Mouse (Mus musculus) neural tube, embryonic 14.5 days (tissue): ENCODE results near the gene Smarcd1. TPM values are rescaled to one million over a fixed set of nuclear protein-coding genes. Genes with fewer than 3 reads are reported as not detected.
"Not testable (repeated sequence)": the region's sequence is repeated elsewhere in the genome, so short reads cannot be mapped to it uniquely, and the experiment has no call there.

ENCODE experiments used
- ATAC-seq: fragments of 200-750 bp; cut with Nextera tagmentation; 2 replicates; pipeline ENCODE4 v1.8.0; 2017; ENCODE audit warnings: low read depth, mild to moderate bottlenecking, moderate TSS enrichment, moderate library complexity
- H3K27ac ChIP-seq: fragments of 300-500 bp; sonication (generic); 2 replicates; pipeline ENCODE4 v1.5.1; 2014; ENCODE audit warnings: low read depth, mild to moderate bottlenecking, control low read depth, low read length, moderate library complexity, mixed read lengths
- H3K27me3 ChIP-seq: fragments of 300-500 bp; sonication (generic); 2 replicates; pipeline ENCODE4 v1.6.1; 2014; ENCODE audit warnings: low read length; ENCODE audit not compliant: control insufficient read depth, insufficient read depth
- H3K36me3 ChIP-seq: fragments of 300-500 bp; sonication (generic); 2 replicates; pipeline ENCODE4 v1.6.1; 2014; ENCODE audit warnings: low read length, mixed read lengths; ENCODE audit not compliant: control insufficient read depth, insufficient read depth
- H3K4me1 ChIP-seq: fragments of 300-500 bp; sonication (generic); 2 replicates; pipeline ENCODE4 v1.6.1; 2014; ENCODE audit warnings: low read length; ENCODE audit not compliant: control insufficient read depth, insufficient read depth
- H3K4me2 ChIP-seq: fragments of 300-500 bp; sonication (generic); 2 replicates; pipeline ENCODE4 v1.6.1; 2014; ENCODE audit warnings: mild to moderate bottlenecking, low read depth, low read length, control low read depth
- H3K4me3 ChIP-seq: fragments of 300-500 bp; sonication (generic); 2 replicates; pipeline ENCODE4 v1.5.1; 2014; ENCODE audit warnings: low read depth, low read length, control low read depth, mixed read lengths
- H3K9ac ChIP-seq: fragments of 300-500 bp; sonication (generic); replicated peaks from 2 replicates; pipeline ENCODE4 v1.6.1; 2014; ENCODE audit warnings: low read depth, mild to moderate bottlenecking, control low read depth, low read length, mixed read lengths
- H3K9me3 ChIP-seq: fragments of 300-500 bp; sonication (generic); 2 replicates; pipeline ENCODE4 v1.6.1; 2016; ENCODE audit warnings: low read length; ENCODE audit not compliant: control insufficient read depth
- WGBS: fragments of 180-500 bp; shearing (Covaris S2); extraction: QIAGEN DNeasy Blood & Tissue Kit; methylation state at CpG from one replicate; pipeline ENCODE4 v1.1.7; 2014; 5-methylcytosine and 5-hydroxymethylcytosine counted together
- polyA plus RNA-seq: library from polyadenylated mRNA; unstranded; fragments of >200 nt; fragmentation: Nextera tagmentation; extraction: Ambion mirVana; gene quantifications from 2 replicates; pipeline ENCODE4 v1.2.1, GENCODE M21; 2014

Gene Smarcd1
- polyA plus RNA-seq, 1 experiment from 2014 or later: 110 TPM

DNA sequence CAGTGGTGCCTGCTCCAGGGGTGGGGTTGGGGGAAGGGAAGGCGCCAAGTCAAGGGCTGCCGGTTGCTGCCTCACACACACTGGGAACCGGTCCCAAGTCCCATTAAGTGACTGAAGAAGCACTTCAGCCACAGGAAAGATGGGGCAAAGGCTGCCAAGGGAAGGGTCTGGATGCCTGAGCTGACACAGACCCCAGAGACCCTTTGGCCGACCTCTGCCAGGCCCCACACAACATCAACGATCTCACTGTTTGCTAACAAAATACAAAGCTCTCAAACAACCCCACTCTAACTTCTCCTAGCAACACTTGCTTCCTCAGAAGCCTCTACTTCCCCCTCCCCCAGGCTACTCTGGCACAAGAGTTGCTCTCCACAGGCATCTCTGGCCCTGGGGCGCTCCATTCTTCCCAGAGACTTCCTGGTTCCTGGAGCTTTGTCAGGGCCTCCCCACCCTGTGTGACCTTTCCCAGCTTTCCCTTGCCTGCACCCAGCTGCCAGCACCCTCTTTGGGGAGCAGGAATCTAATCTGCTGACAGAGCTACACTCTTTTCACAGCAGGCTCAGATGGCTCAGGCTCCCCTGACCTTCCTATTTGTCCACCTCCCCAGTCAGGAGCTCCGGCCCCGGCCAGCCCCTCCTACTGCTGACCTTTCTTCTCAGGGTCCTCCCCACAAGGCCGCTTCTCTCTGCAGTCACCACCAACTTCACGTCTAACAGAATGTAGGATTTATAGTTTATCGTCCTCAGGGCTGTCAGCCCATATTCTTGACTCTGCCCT, 21.8 kb downstream of the Smarcd1 start:
- Histone ChIP-seq H3K4me2 (no peak overlapping the region; the same call in 1 of the 2 replicates), H3K9me3 (no peaks in the 10 kb centered on the region), H3K4me1 (peaks cover 13% of the 10 kb centered on the region), H3K27ac (peak overlapping the region; percentile 70), H3K9ac (no peak overlapping the region), H3K36me3 (peaks cover 19% of the 10 kb centered on the region), H3K27me3 (no peaks in the 10 kb centered on the region), H3K4me3 (no peak overlapping the region)
- no peak for ATAC-seq
- WGBS: 18% methylated on average over 11 of the region's 11 CpGs

DNA sequence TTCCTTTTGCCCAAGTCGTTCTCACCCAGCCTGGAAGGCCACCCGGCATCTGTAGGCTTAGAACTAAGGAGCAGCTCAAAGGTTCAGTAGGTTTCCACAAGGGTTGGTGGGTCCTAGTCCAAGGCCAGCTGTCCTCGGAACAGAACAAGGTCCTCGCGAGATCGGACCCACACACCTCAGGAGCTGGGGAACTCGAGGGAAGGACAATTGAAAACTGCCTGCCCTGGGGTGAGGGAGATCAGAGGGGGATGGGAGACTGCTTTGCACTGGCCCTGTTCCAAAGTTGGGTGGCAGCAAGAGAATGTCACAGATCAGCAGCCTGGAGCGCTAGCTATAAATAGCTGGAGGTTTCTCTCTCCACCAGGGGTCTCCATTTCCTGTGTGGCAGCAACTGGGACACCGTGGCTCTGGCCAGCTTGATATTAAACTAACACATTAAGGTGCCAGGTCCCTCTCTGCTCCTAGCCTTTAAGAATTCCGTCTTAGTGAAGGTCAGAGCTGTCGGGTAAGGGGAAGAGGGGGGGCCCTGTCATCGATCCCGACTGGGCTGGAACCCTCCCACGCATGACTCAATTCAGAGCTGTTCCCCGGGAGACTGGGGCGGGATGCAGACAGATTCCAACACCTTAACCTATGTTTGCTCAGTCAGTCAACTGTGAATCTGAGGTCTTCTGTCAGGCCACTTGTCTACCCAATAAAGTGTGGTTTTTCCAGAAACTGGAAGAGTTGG, 22.5 kb downstream of the Smarcd1 start:
- peaks cover 13% of the 10 kb centered on the region for H3K4me1 ChIP-seq
- H3K4me2 ChIP-seq: peak overlapping the region; percentile 56
- H3K9ac ChIP-seq: peak overlapping the region; percentile 37
- peak; percentile 25; the same call in 1 of the 2 replicates for ATAC-seq
- no peaks in the 10 kb centered on the region for H3K27me3 ChIP-seq
- WGBS: 10% methylated on average over 16 of the region's 16 CpGs
- H3K4me3 ChIP-seq: peak overlapping the region; percentile 89
- H3K9me3 ChIP-seq: no peaks in the 10 kb centered on the region
- peak overlapping the region; percentile 70 for H3K27ac ChIP-seq
- peaks cover 24% of the 10 kb centered on the region for H3K36me3 ChIP-seq

DNA sequence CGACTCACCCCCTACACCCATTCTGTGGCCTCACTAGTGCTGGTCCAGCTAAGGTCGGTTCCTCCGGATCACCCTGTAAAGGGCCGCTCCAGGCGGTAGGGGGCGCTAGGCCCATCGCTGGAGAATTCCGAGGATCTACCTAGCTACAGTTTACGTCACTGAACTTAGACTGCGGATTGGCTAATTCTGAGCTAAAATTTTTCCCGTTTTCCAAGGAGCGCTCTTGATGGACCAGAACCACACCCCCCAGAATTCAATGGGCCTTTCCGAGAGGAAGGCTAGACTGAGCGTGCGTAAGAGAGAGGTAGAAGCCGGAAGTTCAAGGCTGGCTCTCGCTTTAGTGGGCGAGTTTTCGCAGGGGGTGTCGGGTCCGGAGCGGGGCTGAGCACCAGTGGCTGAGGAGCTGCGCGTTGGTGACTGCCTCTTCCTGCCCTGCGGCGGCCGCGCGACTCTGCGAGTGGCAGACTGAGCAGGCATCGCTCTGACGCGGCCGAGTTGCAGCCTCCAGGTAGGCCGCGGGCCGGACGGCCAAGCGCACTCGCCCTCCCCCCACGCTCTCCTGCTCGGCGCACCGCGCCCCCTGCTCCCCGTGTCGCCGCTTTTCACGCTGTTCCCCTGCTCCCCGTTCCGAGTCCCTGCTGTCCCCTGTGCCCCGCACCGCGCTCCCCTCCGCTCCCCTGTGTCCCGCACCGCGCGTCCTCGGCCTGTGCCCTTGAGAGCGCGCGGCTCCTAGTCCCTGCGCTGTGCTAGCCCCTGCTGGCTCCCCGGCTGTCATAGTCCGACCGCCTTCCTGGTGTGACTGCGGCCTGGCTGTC, 23.6 kb downstream of the Smarcd1 start, which contains the start of gene Cox14:
TSS of gene Cox14 (plus strand) at position 278 of the 815 bp plus-strand sequence.
- peak within 1 kb of the TSS; percentile 89 for H3K4me3 ChIP-seq
- H3K4me1 ChIP-seq: peaks cover 13% of the 10 kb centered on the region
- under 1% methylated on average over 49 of the region's 68 CpGs for WGBS
- H3K27me3 ChIP-seq: no peaks in the 10 kb centered on the region
- ATAC-seq: peak; percentile 95
- no peaks in the 10 kb centered on the region for H3K9me3 ChIP-seq
- H3K27ac ChIP-seq: peak within 1 kb of the TSS; percentile 89
- H3K36me3 ChIP-seq: peaks cover 21% of the 10 kb centered on the region
- peak within 1 kb of the TSS; percentile 80 for H3K4me2 ChIP-seq
- peak within 1 kb of the TSS; percentile 91 for H3K9ac ChIP-seq

DNA sequence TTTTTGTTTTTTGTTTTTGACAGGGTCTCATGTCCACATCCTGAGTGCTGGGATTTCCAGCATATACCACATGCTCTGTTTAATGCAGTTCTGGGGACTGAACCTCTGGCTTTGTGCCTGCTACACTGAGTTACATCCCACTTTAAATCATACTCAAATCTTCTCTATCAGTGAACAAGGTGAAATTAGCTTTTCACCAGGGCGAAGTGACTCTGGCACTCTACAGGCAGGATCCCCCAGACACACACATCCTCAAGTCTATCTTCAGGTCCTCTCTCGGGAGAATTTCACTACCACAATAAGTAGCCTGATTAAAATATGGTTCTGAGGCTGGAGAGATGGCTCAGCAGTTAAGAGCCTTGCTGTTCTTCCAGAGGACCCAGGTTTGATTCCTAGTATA, 24.6 kb downstream of the Smarcd1 start:
- Histone ChIP-seq H3K4me3 (peak overlapping the region; percentile 89), H3K27ac (no peak overlapping the region), H3K36me3 (peaks cover 15% of the 10 kb centered on the region; the same call in 1 of the 2 replicates), H3K9me3 (no peaks in the 10 kb centered on the region), H3K27me3 (no peaks in the 10 kb centered on the region), H3K9ac (peak overlapping the region; percentile 91), H3K4me1 (peaks cover 13% of the 10 kb centered on the region), H3K4me2 (peak overlapping the region; percentile 80)
- no peak for ATAC-seq
- WGBS: 81% methylated on average over 2 of the region's 2 CpGs

DNA sequence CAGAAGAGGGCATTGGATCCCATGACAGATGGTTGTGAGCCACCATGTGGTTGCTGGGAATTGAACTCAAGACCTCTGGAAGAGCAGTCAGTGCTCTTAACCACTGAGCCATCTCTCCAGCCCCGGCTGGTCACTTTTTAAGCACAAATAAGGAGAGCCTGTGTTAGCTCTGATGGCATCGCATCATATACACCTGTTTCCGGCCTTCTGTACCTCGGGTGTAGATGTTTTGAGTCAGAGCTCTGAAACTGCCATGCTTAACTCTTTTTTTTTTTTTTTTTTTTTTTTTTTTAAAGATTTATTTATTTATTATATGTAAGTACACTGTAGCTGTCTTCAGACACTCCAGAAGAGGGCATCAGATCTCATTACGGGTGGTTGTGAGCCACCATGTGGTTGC, 25.1 kb downstream of the Smarcd1 start:
- H3K27ac ChIP-seq, H3K9ac ChIP-seq, ATAC-seq, H3K27me3 ChIP-seq, H3K4me2 ChIP-seq, H3K4me3 ChIP-seq, H3K9me3 ChIP-seq: not testable (repeated sequence)
- WGBS: 94% methylated on average over 4 of the region's 5 CpGs
- H3K36me3 ChIP-seq: peaks cover 15% of the 10 kb centered on the region; the same call in 1 of the 2 replicates
- H3K4me1 ChIP-seq: peaks cover 13% of the 10 kb centered on the region

DNA sequence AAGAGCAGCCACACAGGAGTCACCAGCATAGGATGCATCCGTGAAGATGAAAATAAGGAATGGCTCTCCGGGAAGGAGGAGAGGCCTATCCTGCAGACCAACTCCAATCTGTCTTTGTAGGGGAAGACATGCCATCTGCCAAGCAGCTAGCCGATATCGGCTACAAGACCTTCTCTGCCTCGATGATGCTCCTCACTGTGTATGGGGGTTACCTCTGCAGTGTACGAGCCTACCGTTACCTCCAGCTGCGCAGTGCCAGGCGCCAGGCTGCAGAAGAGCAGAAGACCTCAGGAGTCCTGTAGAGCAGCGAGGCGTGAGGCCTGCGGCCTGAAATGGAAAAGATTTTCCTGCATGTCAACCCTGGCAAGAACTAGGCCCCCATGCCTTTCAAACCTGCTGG, 25.6 kb downstream of the Smarcd1 start:
- no peak for ATAC-seq
- Histone ChIP-seq H3K27me3 (no peaks in the 10 kb centered on the region), H3K9me3 (no peaks in the 10 kb centered on the region), H3K4me3 (no peak overlapping the region), H3K4me2 (no peak overlapping the region), H3K4me1 (peaks cover 13% of the 10 kb centered on the region), H3K27ac (no peak overlapping the region), H3K9ac (no peak overlapping the region), H3K36me3 (peaks cover 12% of the 10 kb centered on the region; the same call in 1 of the 2 replicates)
- WGBS: 94% methylated on average over 12 of the region's 12 CpGs

DNA sequence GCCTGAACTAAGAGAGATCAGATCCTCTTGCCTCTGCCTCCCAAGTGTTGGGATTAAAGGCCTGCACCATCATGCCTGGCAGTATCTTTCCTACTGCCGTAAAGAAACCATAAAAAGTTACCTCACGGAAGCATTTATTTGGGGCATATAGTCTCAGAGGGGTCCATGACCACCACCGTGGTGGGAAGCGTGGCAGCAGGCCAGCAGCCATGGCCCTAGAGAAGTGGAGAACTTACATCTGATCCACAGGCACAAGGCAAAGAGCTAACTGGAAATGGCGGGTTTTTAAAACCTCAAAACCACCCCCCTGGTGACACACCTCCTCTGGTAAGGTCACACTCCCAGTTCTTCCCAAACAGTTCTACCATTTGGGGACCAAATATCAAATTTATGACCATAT, 26.3 kb downstream of the Smarcd1 start:
- ATAC-seq: no peak
- Histone ChIP-seq H3K27ac (no peak overlapping the region), H3K4me2 (no peak overlapping the region), H3K4me1 (peaks cover 13% of the 10 kb centered on the region), H3K4me3 (no peak overlapping the region), H3K9ac (no peak overlapping the region), H3K27me3 (no peaks in the 10 kb centered on the region), H3K9me3 (no peaks in the 10 kb centered on the region), H3K36me3 (peaks cover 11% of the 10 kb centered on the region; the same call in 1 of the 2 replicates)
- WGBS: 95% methylated on average over 5 of the region's 5 CpGs

DNA sequence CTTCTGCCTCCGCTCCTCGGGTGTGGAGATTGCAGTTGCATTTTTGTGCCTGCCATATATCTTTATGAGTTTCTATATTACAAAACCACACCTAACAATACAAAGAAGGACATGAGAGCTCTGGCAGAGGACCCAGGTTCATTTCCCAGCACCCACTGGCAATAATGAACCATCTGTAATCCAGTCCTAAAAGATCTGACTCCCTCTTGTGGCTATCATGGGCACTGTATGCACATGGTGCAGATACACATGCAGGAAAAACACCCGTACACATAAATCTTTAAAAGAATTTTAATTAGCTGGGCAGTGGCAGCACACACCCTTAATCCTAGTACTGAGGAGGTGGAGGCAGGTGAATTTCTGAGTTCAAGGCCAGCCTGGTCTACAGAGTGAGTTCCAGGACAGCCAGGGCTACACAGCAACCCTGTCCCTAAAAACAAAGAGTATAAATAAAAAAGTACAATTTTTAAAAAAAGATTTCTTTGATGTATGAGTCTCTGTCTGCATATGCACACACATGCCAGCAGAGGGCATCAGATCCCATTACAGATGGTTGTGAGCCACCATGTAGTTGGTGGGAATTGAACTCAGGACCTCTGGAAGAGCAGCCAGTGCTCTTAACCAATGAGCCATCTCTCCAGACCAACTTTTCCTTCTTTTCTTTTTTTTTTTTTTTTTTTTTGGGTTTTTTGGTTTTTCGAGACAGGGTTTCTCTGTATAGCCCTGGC, 27.3 kb downstream of the Smarcd1 start:
- H3K9ac ChIP-seq: no peak overlapping the region
- H3K9me3 ChIP-seq: no peaks in the 10 kb centered on the region
- 97% methylated on average over 3 of the region's 4 CpGs for WGBS
- H3K4me3 ChIP-seq: no peak overlapping the region
- no peak overlapping the region for H3K27ac ChIP-seq
- H3K4me1 ChIP-seq: peaks cover 11% of the 10 kb centered on the region
- no peak overlapping the region for H3K4me2 ChIP-seq
- peaks cover 13% of the 10 kb centered on the region; the same call in 1 of the 2 replicates for H3K36me3 ChIP-seq
- no peaks in the 10 kb centered on the region for H3K27me3 ChIP-seq
- no peak for ATAC-seq
